Mouse (Mus musculus): ENCODE results near the gene Actc1.

GRCm38 (mm10) chr2:114050150-114050549, 3.2 kb downstream of the Actc1 start:
- TF ChIP-seq CTCF (conservative IDR thresholded peaks at IDR 0.05; ENCODE audit: low read length) (no peak), NANOG (IDR thresholded peaks at IDR 0.05; ENCODE audit: borderline replicate concordance, low read length) (no peak), POU5F1 (IDR thresholded peaks at IDR 0.05; ENCODE audit: borderline replicate concordance, low read length) (no peak)

All from E14TG2a.4 (cell line).